Mouse (Mus musculus) left cerebral cortex, adult 2 months (tissue): ENCODE results near the gene Aff3. TPM values are rescaled to one million over a fixed set of nuclear protein-coding genes. Genes with fewer than 3 reads are reported as not detected.

ENCODE experiments used
- DNase-seq, 2 experiments: peaks; one replicate each; pipeline ENCODE4 v3.0.0; 2021 to 2022; ENCODE audit warnings: low spot score in 2 of 2, mixed read lengths in 1 of 2; ENCODE audit errors: extremely low spot score in 1 of 2
- H3K27ac ChIP-seq: fragments of 200-600 bp; 2 replicates; pipeline ENCODE4 v1.8.1; 2022
- H3K4me3 ChIP-seq: fragments of 200-600 bp; 2 replicates; pipeline ENCODE4 v1.8.1; 2022
- CTCF ChIP-seq: fragments of 200-600 bp; IDR thresholded peaks from 2 replicates; pipeline ENCODE4 v1.8.1; 2022; ENCODE audit warnings: antibody characterized with exemption, mild to moderate bottlenecking, moderate library complexity
- intact Hi-C: fragments of 180-260 bp; cut with DNase I; formaldehyde crosslinking; loops from one replicate; pipeline ENCODE4 v1.15.1; 2025
- total RNA-seq, 2 experiments: library from RNA; stranded (reverse); gene quantifications; 2 replicates each; pipeline ENCODE4 v1.2.3; 2021

Gene Aff3
- total RNA-seq, 2 experiments from 2014 or later: 98.8 to 108 TPM

GRCm38 (mm10) chr1:38310076-38310475 lies 354.7 kb downstream of the Aff3 start:
- no peak for TF ChIP-seq CTCF
- H3K27ac ChIP-seq: no peak overlapping the region
- intact Hi-C loops: no loop called here
- no peak overlapping the region for H3K4me3 ChIP-seq
- DNase-seq: no peak

GRCm38 (mm10) chr1:38309341-38309740 lies 355.4 kb downstream of the Aff3 start:
- intact Hi-C loops: no loop called here
- Histone ChIP-seq H3K27ac (no peak overlapping the region), H3K4me3 (no peak overlapping the region)
- TF ChIP-seq CTCF: no peak
- no peak for DNase-seq

- H3K4me3 ChIP-seq: no peak overlapping the region
- DNase-seq: no peak
- intact Hi-C loops: no loop called here
- no peak overlapping the region for H3K27ac ChIP-seq
- no peak for TF ChIP-seq CTCF
Measured at GRCm38 (mm10) chr1:38308705-38308996, 356.1 kb downstream of the Aff3 start.

- intact Hi-C loops: no loop called here
- H3K27ac ChIP-seq: no peak overlapping the region
- H3K4me3 ChIP-seq: no peak overlapping the region
Measured at GRCm38 (mm10) chr1:38307821-38308704, 356.7 kb downstream of the Aff3 start.

GRCm38 (mm10) chr1:38307234-38307633 lies 357.5 kb downstream of the Aff3 start:
- DNase-seq: no peak
- Histone ChIP-seq H3K4me3 (no peak overlapping the region), H3K27ac (no peak overlapping the region)
- intact Hi-C loops: no loop called here
- peak; percentile 20 for TF ChIP-seq CTCF

More at GRCm38 (mm10) chr1:38307821-38308704, 356.7 kb downstream of the Aff3 start:
- no peak for TF ChIP-seq CTCF
- no peak for DNase-seq

GRCm38 (mm10) chr1:38306146-38306545 lies 358.6 kb downstream of the Aff3 start:
- TF ChIP-seq CTCF: no peak
- intact Hi-C loops: no loop called here
- Histone ChIP-seq H3K4me3 (no peak overlapping the region), H3K27ac (no peak overlapping the region)
- no peak for DNase-seq

GRCm38 (mm10) chr1:38304376-38304775 lies 360.4 kb downstream of the Aff3 start:
- intact Hi-C loops: no loop called here
- DNase-seq: no peak
- Histone ChIP-seq H3K27ac (no peak overlapping the region), H3K4me3 (no peak overlapping the region)
- no peak for TF ChIP-seq CTCF

GRCm38 (mm10) chr1:38298291-38298690 lies 366.5 kb downstream of the Aff3 start:
- DNase-seq: no peak
- H3K4me3 ChIP-seq: no peak overlapping the region
- H3K27ac ChIP-seq: no peak overlapping the region
- TF ChIP-seq CTCF: no peak
- intact Hi-C loops: no loop called here

- DNase-seq: no peak
- intact Hi-C loops: no loop called here
- H3K27ac ChIP-seq: no peak overlapping the region
Measured at GRCm38 (mm10) chr1:38294906-38295305, 369.8 kb downstream of the Aff3 start.

GRCm38 (mm10) chr1:38294336-38294695 lies 370.4 kb downstream of the Aff3 start:
- no peak for TF ChIP-seq CTCF

More at GRCm38 (mm10) chr1:38294906-38295305, 369.8 kb downstream of the Aff3 start:
- no peak overlapping the region for H3K4me3 ChIP-seq
- TF ChIP-seq CTCF: no peak

GRCm38 (mm10) chr1:38293671-38294335 lies 371.0 kb downstream of the Aff3 start:
- intact Hi-C loops: no loop called here
- Histone ChIP-seq H3K4me3 (no peak overlapping the region), H3K27ac (no peak overlapping the region)
- DNase-seq: no peak
- TF ChIP-seq CTCF: no peak

More at GRCm38 (mm10) chr1:38294336-38294695, 370.4 kb downstream of the Aff3 start:
- Histone ChIP-seq H3K4me3 (no peak overlapping the region), H3K27ac (no peak overlapping the region)
- no peak for DNase-seq
- intact Hi-C loops: no loop called here

- no peak overlapping the region for H3K4me3 ChIP-seq
- intact Hi-C loops: no loop called here
- no peak for DNase-seq
- no peak overlapping the region for H3K27ac ChIP-seq
- TF ChIP-seq CTCF: no peak
Measured at GRCm38 (mm10) chr1:38292851-38293250, 371.9 kb downstream of the Aff3 start.

- TF ChIP-seq CTCF: no peak
- no peak for DNase-seq
- intact Hi-C loops: no loop called here
- H3K27ac ChIP-seq: no peak overlapping the region
- H3K4me3 ChIP-seq: no peak overlapping the region
Measured at GRCm38 (mm10) chr1:38291915-38292314, 372.8 kb downstream of the Aff3 start.
